Mouse (Mus musculus): ENCODE measurements around the gene Yme1l1. TPM values are rescaled to one million over a fixed set of nuclear protein-coding genes. Genes with fewer than 3 reads are reported as not detected.

Gene Yme1l1
- polyA plus RNA-seq (2015; fragmentation: Nextera tagmentation; extraction: Ambion mirVana): 35.4 and 37.3 TPM in 2 replicates

GRCm38 (mm10) chr2:23155777-23156607 is at the start of gene Yme1l1, which contains the start of gene Mastl:
Gene Yme1l1 (plus strand): TSS chr2:23156369.
Gene Mastl (minus strand): TSS chr2:23156024.

GRCm38 (mm10) chr2:23207070-23207526 is 50.9 kb downstream of the Yme1l1 start, which contains the start of gene 4931423N10Rik:
Gene 4931423N10Rik (plus strand): TSS chr2:23207476.

Other genes with a start within 250 kb of the Yme1l1 start
- 25.0 and 30.6 TPM in 2 replicates for gene Abi1, start 116.1 kb upstream of the Yme1l1 start, polyA plus RNA-seq (2015; fragmentation: Nextera tagmentation; extraction: Ambion mirVana)
- gene Acbd5, start 88.2 kb upstream of the Yme1l1 start, polyA plus RNA-seq (2015; fragmentation: Nextera tagmentation; extraction: Ambion mirVana): 13.6 and 15.5 TPM in 2 replicates
- 5.8 and 7.2 TPM in 2 replicates for gene Mastl, start 345 bp upstream of the Yme1l1 start, polyA plus RNA-seq (2015; fragmentation: Nextera tagmentation; extraction: Ambion mirVana)
- gene 4931423N10Rik, start 51.1 kb downstream of the Yme1l1 start, polyA plus RNA-seq (2015; fragmentation: Nextera tagmentation; extraction: Ambion mirVana): not detected in 2 replicates
- not detected in 2 replicates for gene Nxph2, start 164.9 kb downstream of the Yme1l1 start, polyA plus RNA-seq (2015; fragmentation: Nextera tagmentation; extraction: Ambion mirVana)